Mouse (Mus musculus) pancreas, adult 10 weeks (tissue): ENCODE measurements around the gene Gm16381. TPM values are rescaled to one million over a fixed set of nuclear protein-coding genes. Genes with fewer than 3 reads are reported as not detected.

Experiments used
- polyA plus RNA-seq: library from polyadenylated mRNA; stranded (reverse); fragments of 350-450 nt; fragmentation: Illumina TruSeq; extraction: RNeasy Lipid Tissue Mini Kit (QIAGEN cat#74804); gene quantifications from one replicate; pipeline ENCODE4 v1.2.3, GENCODE M21; 2015; ENCODE audit warnings: low read depth, low replicate concordance; ENCODE audit not compliant: insufficient read depth

Gm16381 gene
- polyA plus RNA-seq, result not detected

GRCm38 (mm10) chr12:87644520-87644919, at the start of gene Gm16381:
Gm16381 (minus strand) TSS chr12:87644620.

GRCm38 (mm10) chr12:87618569-87618968, 25.9 kb downstream of the Gm16381 start, which contains the start of gene Gm4027:
Gm4027 (plus strand) TSS chr12:87618869.

GRCm38 (mm10) chr12:87602388-87602787, 42.0 kb downstream of the Gm16381 start, which contains the start of gene Oog1:
Oog1 (plus strand) TSS chr12:87602688.

Other genes starting within 250 kb of the Gm16381 start
- 19.3 TPM for gene Slirp, start 200.7 kb downstream of the Gm16381 start, polyA plus RNA-seq
- 5.8 TPM for gene Alkbh1, start 200.6 kb downstream of the Gm16381 start, polyA plus RNA-seq
- gene Snw1, start 172.3 kb downstream of the Gm16381 start, polyA plus RNA-seq, result 11.0 TPM
- gene Gm5788, start 149.9 kb downstream of the Gm16381 start, polyA plus RNA-seq, result not detected
- gene Gm8300, start 130.3 kb downstream of the Gm16381 start, polyA plus RNA-seq, result not detected
- gene Oog1, start 41.9 kb downstream of the Gm16381 start, polyA plus RNA-seq, result not detected
- not detected for gene Gm4027, start 25.8 kb downstream of the Gm16381 start, polyA plus RNA-seq
- not detected for gene Gm21319, start 131.1 kb upstream of the Gm16381 start, polyA plus RNA-seq
- not detected for gene Gm21936, start 150.9 kb upstream of the Gm16381 start, polyA plus RNA-seq
- not detected for gene BB287469, start 172.0 kb upstream of the Gm16381 start, polyA plus RNA-seq
- gene Gm2001, start 197.7 kb upstream of the Gm16381 start, polyA plus RNA-seq, result not detected
- gene Gm2016, start 229.5 kb upstream of the Gm16381 start, polyA plus RNA-seq, result not detected